Mouse (Mus musculus): Measurements from ENCODE around the gene Pacrg.

DNA sequence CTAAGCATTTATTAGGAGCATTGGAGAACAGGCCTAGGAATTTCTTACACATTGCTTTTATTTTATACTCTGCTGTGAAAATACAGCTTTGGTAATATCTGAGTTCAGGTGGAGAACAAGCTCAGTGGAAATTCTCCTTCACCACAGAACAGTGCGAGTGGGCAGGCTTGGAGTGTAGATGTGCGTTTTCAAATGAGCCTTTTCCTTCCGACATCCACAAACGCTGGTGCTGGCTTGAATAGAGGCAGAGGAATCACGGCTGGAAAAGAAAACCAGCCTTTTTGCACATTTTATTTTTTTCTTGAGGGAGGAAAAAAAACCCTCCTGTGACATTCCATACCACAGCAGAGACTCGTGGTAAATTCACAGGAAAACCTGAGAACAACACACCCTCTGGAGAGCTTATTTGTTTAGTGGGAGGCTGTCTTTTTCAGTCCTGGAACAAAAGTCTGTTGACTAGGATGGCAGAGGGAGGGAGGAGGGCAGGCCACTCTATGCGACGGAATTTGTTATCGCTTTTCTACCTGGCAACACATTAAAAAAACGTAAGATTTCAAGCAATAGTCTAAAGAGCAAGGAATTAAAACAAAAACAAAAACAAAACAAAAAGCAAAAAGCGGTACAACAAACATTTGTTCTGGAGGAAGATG is 320.5 kb downstream of the Pacrg start:
- TF ChIP-seq CTCF (IDR thresholded peaks at IDR 0.05; ENCODE audit: extremely low read depth, insufficient read depth, low read length) (no peak), POLR2A (IDR thresholded peaks at IDR 0.05; ENCODE audit: extremely low read depth, insufficient read depth, low read length) (no peak)
